Mouse (Mus musculus) lung, embryonic 16.5 days (tissue): Measurements from ENCODE around the gene Stpg4. TPM values are rescaled to one million over a fixed set of nuclear protein-coding genes. Genes with fewer than 3 reads are reported as not detected.

Experiments used
- ATAC-seq: fragments of 200-750 bp; cut with Nextera tagmentation; 2 replicates; pipeline ENCODE4 v1.8.0; 2017; ENCODE audit warnings: low read depth, mild to moderate bottlenecking, moderate library complexity
- H3K27ac ChIP-seq: fragments of 300-500 bp; sonication (generic); 2 replicates; pipeline ENCODE4 v1.5.1; 2014; ENCODE audit warnings: mild to moderate bottlenecking, control low read depth, low read length
- H3K27me3 ChIP-seq: fragments of 300-500 bp; sonication (generic); 2 replicates; pipeline ENCODE4 v1.6.1; 2014; ENCODE audit warnings: low read depth, low read length, mixed read lengths; ENCODE audit not compliant: control insufficient read depth, insufficient read depth
- H3K36me3 ChIP-seq: fragments of 300-500 bp; sonication (generic); 2 replicates; pipeline ENCODE4 v1.6.1; 2014; ENCODE audit warnings: low read length; ENCODE audit not compliant: control insufficient read depth, insufficient read depth
- H3K4me1 ChIP-seq: fragments of 300-500 bp; sonication (generic); replicated peaks from 2 replicates; pipeline ENCODE4 v1.6.1; 2014; ENCODE audit warnings: low read length, mixed read lengths; ENCODE audit not compliant: control insufficient read depth, insufficient read depth
- H3K4me2 ChIP-seq: fragments of 300-500 bp; sonication (generic); 2 replicates; pipeline ENCODE4 v1.6.1; 2014; ENCODE audit warnings: low read depth, low read length, control low read depth
- H3K4me3 ChIP-seq: fragments of 300-500 bp; sonication (generic); 2 replicates; pipeline ENCODE4 v1.5.1; 2014; ENCODE audit warnings: mild to moderate bottlenecking, low read length, control low read depth
- H3K9ac ChIP-seq: fragments of 300-500 bp; sonication (generic); 2 replicates; pipeline ENCODE4 v1.6.1; 2014; ENCODE audit warnings: low read length, control low read depth
- H3K9me3 ChIP-seq: fragments of 300-500 bp; sonication (generic); 2 replicates; pipeline ENCODE4 v1.6.1; 2016; ENCODE audit warnings: low read length; ENCODE audit not compliant: control insufficient read depth
- WGBS: fragments of 180-500 bp; shearing (Covaris S2); extraction: QIAGEN DNeasy Blood & Tissue Kit; methylation state at CpG from one replicate; pipeline ENCODE4 v1.1.7; 2014; 5-methylcytosine and 5-hydroxymethylcytosine counted together
- polyA plus RNA-seq: library from polyadenylated mRNA; unstranded; fragments of >200 nt; fragmentation: Nextera tagmentation; extraction: Ambion mirVana; gene quantifications from 2 replicates; pipeline ENCODE4 v1.2.1, GENCODE M21; 2015

The Stpg4 gene
- polyA plus RNA-seq, 1 experiment from 2014 or later, result not detected

- Histone ChIP-seq H3K9me3 (no peaks in the 10 kb centered on the region), H3K27me3 (no peaks in the 10 kb centered on the region), H3K9ac (no peak overlapping the region), H3K27ac (no peak overlapping the region; the same call in 1 of the 2 replicates), H3K36me3 (no peaks in the 10 kb centered on the region), H3K4me3 (no peak overlapping the region), H3K4me2 (no peak overlapping the region), H3K4me1 (peaks cover 19% of the 10 kb centered on the region)
- ATAC-seq, result no peak
- WGBS, result 51% methylated on average over 16 of the region's 16 CpGs
Observed at GRCm38 (mm10) chr17:87352106-87352897, 75.2 kb downstream of the Stpg4 start.

- WGBS, result 16% methylated on average over 20 of the region's 20 CpGs
- no peaks in the 10 kb centered on the region for H3K27me3 ChIP-seq
- peak overlapping the region; percentile 55 for H3K27ac ChIP-seq
- peak overlapping the region; percentile 10; the same call in 1 of the 2 replicates for H3K9ac ChIP-seq
- H3K4me1 ChIP-seq, result peaks cover 19% of the 10 kb centered on the region
- no peak overlapping the region for H3K4me3 ChIP-seq
- peak; percentile 44 for ATAC-seq
- no peaks in the 10 kb centered on the region for H3K9me3 ChIP-seq
- no peaks in the 10 kb centered on the region for H3K36me3 ChIP-seq
- H3K4me2 ChIP-seq, result no peak overlapping the region
Observed at GRCm38 (mm10) chr17:87351241-87352105, 76.1 kb downstream of the Stpg4 start.

GRCm38 (mm10) chr17:87350471-87351240 lies 76.9 kb downstream of the Stpg4 start:
- H3K4me1 ChIP-seq, result peaks cover 19% of the 10 kb centered on the region
- no peaks in the 10 kb centered on the region for H3K9me3 ChIP-seq
- peak overlapping the region; percentile 55; the same call in 1 of the 2 replicates for H3K27ac ChIP-seq
- H3K36me3 ChIP-seq, result no peaks in the 10 kb centered on the region
- H3K27me3 ChIP-seq, result no peaks in the 10 kb centered on the region
- H3K9ac ChIP-seq, result 0 out of 2 replicates have a peak overlapping the region, but pooled peaks have one; percentile 29
- no peak overlapping the region for H3K4me3 ChIP-seq
- no peak overlapping the region for H3K4me2 ChIP-seq
- 44% methylated on average over 13 of the region's 13 CpGs for WGBS
- peak; percentile 65 for ATAC-seq

- H3K4me1 ChIP-seq, result peaks cover 19% of the 10 kb centered on the region
- H3K36me3 ChIP-seq, result no peaks in the 10 kb centered on the region
- H3K9ac ChIP-seq, result no peak overlapping the region
- WGBS, result 83% methylated on average over 9 of the region's 9 CpGs
- no peaks in the 10 kb centered on the region for H3K27me3 ChIP-seq
- H3K27ac ChIP-seq, result no peak overlapping the region
- H3K9me3 ChIP-seq, result no peaks in the 10 kb centered on the region
- no peak for ATAC-seq
- no peak overlapping the region for H3K4me2 ChIP-seq
- no peak overlapping the region for H3K4me3 ChIP-seq
Observed at GRCm38 (mm10) chr17:87349575-87349974, 78.0 kb downstream of the Stpg4 start.

GRCm38 (mm10) chr17:87349069-87349468 lies 78.5 kb downstream of the Stpg4 start:
- whole genome bisulfite sequencing, result 29% methylated on average over 9 of the region's 9 CpGs
- Histone ChIP-seq H3K9me3 (no peaks in the 10 kb centered on the region), H3K36me3 (no peaks in the 10 kb centered on the region), H3K9ac (no peak overlapping the region), H3K4me1 (peaks cover 19% of the 10 kb centered on the region), H3K27ac (no peak overlapping the region), H3K4me2 (no peak overlapping the region), H3K27me3 (no peaks in the 10 kb centered on the region), H3K4me3 (no peak overlapping the region)
- no peak for ATAC-seq

- Histone ChIP-seq H3K4me3 (no peak overlapping the region), H3K27me3 (no peaks in the 10 kb centered on the region), H3K4me2 (no peak overlapping the region), H3K9ac (no peak overlapping the region), H3K27ac (no peak overlapping the region), H3K36me3 (no peaks in the 10 kb centered on the region), H3K9me3 (no peaks in the 10 kb centered on the region), H3K4me1 (peaks cover 19% of the 10 kb centered on the region)
- ATAC-seq, result no peak
- WGBS, result 39% methylated on average over 9 of the region's 9 CpGs
Observed at GRCm38 (mm10) chr17:87348353-87348752, 79.2 kb downstream of the Stpg4 start.

- no peak overlapping the region for H3K4me2 ChIP-seq
- no peaks in the 10 kb centered on the region for H3K36me3 ChIP-seq
- no peaks in the 10 kb centered on the region for H3K4me1 ChIP-seq
- H3K9ac ChIP-seq, result no peak overlapping the region
- H3K9me3 ChIP-seq, result no peaks in the 10 kb centered on the region
- ATAC-seq, result no peak
- H3K4me3 ChIP-seq, result no peak overlapping the region
- H3K27me3 ChIP-seq, result no peaks in the 10 kb centered on the region
- H3K27ac ChIP-seq, result no peak overlapping the region
- 44% methylated on average over 4 of the region's 4 CpGs for WGBS
Observed at GRCm38 (mm10) chr17:87345252-87345593, 82.3 kb downstream of the Stpg4 start.

- H3K4me2 ChIP-seq, result no peak overlapping the region
- H3K9ac ChIP-seq, result no peak overlapping the region
- no peak overlapping the region for H3K4me3 ChIP-seq
- no peak overlapping the region for H3K27ac ChIP-seq
- H3K27me3 ChIP-seq, result no peaks in the 10 kb centered on the region
- H3K9me3 ChIP-seq, result no peaks in the 10 kb centered on the region
- no peaks in the 10 kb centered on the region for H3K4me1 ChIP-seq
- H3K36me3 ChIP-seq, result no peaks in the 10 kb centered on the region
- WGBS, result 70% methylated on average over 18 of the region's 18 CpGs
- ATAC-seq, result no peak
Observed at GRCm38 (mm10) chr17:87344441-87345251, 82.9 kb downstream of the Stpg4 start.
